Mouse (Mus musculus): ENCODE results near the gene Plekha3. TPM values are rescaled to one million over a fixed set of nuclear protein-coding genes. Genes with fewer than 3 reads are reported as not detected.

The Plekha3 gene
- total RNA-seq, 4 experiments from 2014 or later: 45.0 to 61.3 (median 49.9) TPM

- DNase-seq: no peak
Observed at GRCm38 (mm10) chr2:76676401-76677226, 1.5 kb downstream of the Plekha3 start.

DNA sequence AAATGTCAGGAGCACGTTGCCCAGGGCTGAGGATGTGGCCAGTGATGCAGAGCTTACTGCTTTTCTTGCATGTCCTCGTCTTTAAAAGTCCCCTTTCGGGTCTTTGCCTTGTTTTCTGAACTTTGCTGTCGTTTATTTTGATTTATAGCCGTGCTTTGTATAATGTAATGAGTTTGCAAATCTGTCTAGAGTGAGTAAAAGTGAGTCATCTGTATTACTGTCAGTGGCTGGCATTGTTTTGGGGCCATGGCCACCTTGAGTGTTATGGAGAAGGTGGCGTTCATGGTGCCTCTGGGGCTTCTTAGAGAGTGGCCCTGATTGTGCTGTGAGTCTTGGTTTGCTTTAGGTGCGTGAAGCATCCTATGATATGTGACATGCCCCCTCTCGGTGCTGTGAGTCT lies 7.2 kb downstream of the Plekha3 start:
- DNase-seq: no peak

DNA sequence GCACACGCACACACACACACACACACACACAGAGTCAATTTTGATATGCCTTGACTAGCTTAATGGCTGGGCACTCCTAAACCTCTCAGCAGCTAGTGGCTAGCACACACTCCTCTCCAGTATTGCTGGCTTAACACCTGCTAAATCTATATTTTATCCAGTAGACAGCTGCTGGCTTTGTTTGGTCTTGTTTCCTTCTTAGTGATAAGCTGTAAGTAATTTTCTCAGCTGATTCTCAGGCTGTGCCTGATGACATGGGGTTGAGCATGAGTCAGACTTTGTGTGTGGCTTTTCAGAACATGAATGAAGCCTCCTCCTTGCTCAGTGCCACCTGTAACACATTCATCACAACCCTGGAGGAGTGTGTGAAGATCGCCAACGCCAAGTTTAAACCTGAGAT lies 11.9 kb downstream of the Plekha3 start:
- DNase-seq: no peak

GRCm38 (mm10) chr2:76687608-76688007 lies 12.5 kb downstream of the Plekha3 start:
- DNase-seq: no peak

GRCm38 (mm10) chr2:76688162-76688561 lies 13.1 kb downstream of the Plekha3 start:
- no peak for DNase-seq

DNA sequence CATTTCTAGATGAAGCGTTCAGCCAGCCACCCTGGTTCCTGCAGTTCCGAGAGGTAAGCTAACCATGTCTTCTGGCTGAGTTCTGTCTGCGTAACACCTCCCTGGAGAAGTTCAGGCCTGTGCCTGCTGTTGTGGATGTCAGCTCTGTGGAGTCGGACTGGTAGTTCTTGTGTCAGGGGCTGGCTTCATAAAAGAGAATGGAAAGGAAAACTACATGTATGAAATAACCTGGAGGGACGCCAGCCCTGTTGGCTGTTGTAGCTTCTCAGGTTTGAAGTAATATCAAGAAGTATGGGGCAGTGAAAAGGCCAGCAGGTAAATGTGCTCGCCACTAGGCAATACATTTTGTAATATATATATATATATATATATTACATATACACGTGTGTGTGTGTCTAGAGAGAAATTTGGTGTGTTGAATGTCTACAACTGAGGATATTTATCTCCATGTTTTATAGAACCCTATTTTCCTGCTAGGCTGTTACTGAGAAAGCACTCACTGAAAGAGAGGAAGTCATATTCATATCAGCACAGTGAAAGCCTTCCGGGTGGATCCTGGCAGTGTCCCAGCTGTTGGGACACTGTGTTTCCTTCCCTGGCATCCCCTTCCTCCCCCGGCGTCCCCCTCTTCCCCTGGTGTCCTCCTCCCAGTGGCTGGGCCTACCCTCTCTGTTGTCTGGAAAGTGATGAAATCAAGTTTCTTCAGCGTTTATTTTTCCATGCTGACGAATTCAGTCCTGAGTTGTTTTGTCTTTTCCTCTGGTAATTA lies 15.5 kb downstream of the Plekha3 start:
- DNase-seq: peak; percentile 53

DNA sequence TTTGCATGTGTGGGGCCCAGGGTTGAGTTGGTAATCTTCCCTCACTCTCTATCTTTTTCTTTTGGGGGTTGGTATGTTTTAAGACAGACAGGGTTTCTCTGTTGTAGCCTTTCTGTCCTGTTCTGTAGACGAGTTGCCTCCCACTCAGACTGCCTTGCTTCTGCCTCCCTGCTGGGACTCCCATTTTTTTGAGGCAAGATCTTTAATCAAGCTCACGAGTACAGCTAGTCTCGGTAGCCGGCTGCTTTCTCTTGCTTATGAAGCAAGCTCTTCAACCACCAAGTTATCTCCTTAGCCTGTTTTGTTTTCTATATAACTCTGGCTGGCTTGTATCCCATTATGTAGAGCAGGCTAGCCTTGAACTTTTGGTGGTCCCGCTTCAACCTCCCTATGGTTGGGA lies 18.7 kb downstream of the Plekha3 start:
- DNase-seq: no peak

DNA sequence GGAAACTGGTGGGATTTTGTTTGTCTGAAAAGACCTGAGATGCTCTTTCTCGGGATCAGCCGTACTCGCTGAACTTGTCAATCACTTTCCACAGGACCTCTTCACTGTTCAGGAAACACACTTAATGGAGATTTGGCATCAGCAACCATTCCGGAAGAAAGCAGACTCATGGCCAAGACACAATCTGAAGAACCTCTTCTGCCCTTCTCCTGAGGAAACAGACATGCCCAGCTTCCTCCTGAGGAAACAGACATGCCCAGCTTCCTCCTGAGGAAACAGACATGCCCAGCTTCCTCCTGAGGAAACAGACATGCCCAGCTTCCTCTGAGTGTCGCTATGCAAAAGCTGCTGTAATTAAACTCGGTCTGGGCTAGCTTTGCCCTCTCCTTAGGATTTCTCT lies 20.2 kb downstream of the Plekha3 start:
- no peak for DNase-seq

- DNase-seq: no peak
Observed at GRCm38 (mm10) chr2:76702188-76702587, 27.1 kb downstream of the Plekha3 start.

- DNase-seq: no peak
Observed at GRCm38 (mm10) chr2:76702751-76703150, 27.7 kb downstream of the Plekha3 start.

DNA sequence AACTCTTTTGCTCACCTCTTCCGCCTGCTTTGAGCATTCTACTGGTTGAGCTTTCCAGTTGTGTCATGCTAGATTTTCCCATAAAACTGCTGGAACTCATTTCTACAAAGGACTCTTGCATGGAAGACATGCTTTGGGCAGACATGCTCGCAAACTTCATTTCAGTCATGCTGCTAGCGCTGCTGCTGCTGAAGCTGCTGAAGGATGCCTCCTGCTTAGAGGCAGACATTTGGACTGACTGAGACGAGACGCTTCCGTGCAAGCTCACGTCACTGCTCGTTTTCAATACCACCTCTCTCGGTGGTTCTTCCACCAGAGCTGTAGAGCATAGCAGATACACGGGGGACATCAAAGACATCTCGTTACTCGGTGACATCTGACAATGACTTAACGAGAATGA lies 30.6 kb downstream of the Plekha3 start:
- no peak for DNase-seq

- no peak for DNase-seq
Observed at GRCm38 (mm10) chr2:76708512-76708911, 33.4 kb downstream of the Plekha3 start.

DNA sequence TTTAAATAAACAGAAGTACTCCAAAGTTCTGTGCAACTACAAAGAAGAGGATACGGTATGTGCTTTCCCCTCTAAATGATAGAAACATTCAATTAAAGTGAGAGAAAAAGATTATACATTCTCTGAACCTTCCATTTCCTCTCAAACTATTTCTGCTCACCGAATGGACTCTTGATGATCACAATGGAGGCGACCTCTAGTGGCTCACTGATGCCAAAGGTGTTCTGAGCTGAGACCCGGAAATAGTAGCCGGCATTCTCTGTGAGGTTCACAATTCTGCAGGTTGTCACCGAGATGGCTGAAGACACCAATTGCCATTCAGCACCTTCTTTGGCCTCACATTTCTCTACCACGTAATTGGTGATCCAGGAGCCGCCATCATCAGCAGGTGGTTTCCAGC lies 39.9 kb downstream of the Plekha3 start:
- no peak for DNase-seq

- DNase-seq: no peak
Observed at GRCm38 (mm10) chr2:76719650-76720049, 44.6 kb downstream of the Plekha3 start.

Other genes starting within 250 kb of the Plekha3 start
- 10 to 100 TPM; 26.5 to 32.4 (median 28.1) TPM for gene Prkra, start 27.3 kb upstream of the Plekha3 start, total RNA-seq (2022)
- not detected for gene Pjvk, start 26.8 kb upstream of the Plekha3 start, total RNA-seq (2022)
- 10 to 100 TPM; 24.4 to 43.0 (median 30.1) TPM for gene Fkbp7, start 2.2 kb upstream of the Plekha3 start, total RNA-seq (2022)